Mouse (Mus musculus) myocyte (in vitro differentiated cells): ENCODE measurements at regions not wholly inside any gene's neighbourhood (a gene's known extent, or its start where the extent isn't known, plus 50 kb on each side); places are given as distances from the start of the nearest gene placed in this dataset.

Source experiments
- H3K27me3 ChIP-seq: one replicate; pipeline ENCODE4 v1.6.1; 2011; ENCODE audit not compliant: control insufficient read depth, insufficient read depth, insufficient read length
- H3K36me3 ChIP-seq: one replicate; pipeline ENCODE4 v1.6.1; 2011; ENCODE audit not compliant: control insufficient read depth, insufficient read depth
- H3K4me2 ChIP-seq: one replicate; pipeline ENCODE4 v1.6.1; 2011; ENCODE audit warnings: low read depth, control low read depth
- H3K4me3 ChIP-seq: one replicate; pipeline ENCODE4 v1.5.1; 2011; ENCODE audit warnings: mild to moderate bottlenecking, control low read depth, moderate library complexity
- H3K79me2 ChIP-seq: one replicate; pipeline ENCODE4 v1.6.1; 2011; ENCODE audit not compliant: control insufficient read depth, insufficient read depth
- H3ac ChIP-seq: one replicate; pipeline ENCODE4 v1.6.1; 2011; ENCODE audit not compliant: control insufficient read depth, insufficient read length
- CEBPB ChIP-seq: IDR thresholded peaks from 2 replicates; pipeline ENCODE4 v1.6.1; 2011; ENCODE audit warnings: mild to moderate bottlenecking, moderate library complexity; ENCODE audit not compliant: poor library complexity, insufficient read depth, severe bottlenecking
- E2F4 ChIP-seq: IDR thresholded peaks from one replicate; pipeline ENCODE4 v1.6.1; 2011; ENCODE audit warnings: mild to moderate bottlenecking, control low read depth, moderate library complexity; ENCODE audit not compliant: insufficient read depth
- MAX ChIP-seq: IDR thresholded peaks from one replicate; pipeline ENCODE4 v1.6.1; 2011; ENCODE audit warnings: low read depth, mild to moderate bottlenecking, control low read depth
- MYOD1 ChIP-seq, 3 experiments: IDR thresholded peaks; one replicate each; pipeline ENCODE4 v1.6.1; 2011; ENCODE audit warnings: control low read depth in 2 of 3, low read depth in 2 of 3, mild to moderate bottlenecking in 2 of 3, moderate library complexity in 1 of 3; ENCODE audit not compliant: insufficient read length in 2 of 3, control insufficient read depth in 1 of 3
- MYOG ChIP-seq, 3 experiments: IDR thresholded peaks; one replicate each; pipeline ENCODE4 v1.6.1; 2011; ENCODE audit warnings: control low read depth in 2 of 3, low read depth in 2 of 3, mild to moderate bottlenecking in 2 of 3; ENCODE audit not compliant: insufficient read length in 2 of 3, control insufficient read depth in 1 of 3, insufficient read depth in 1 of 3
- POLR2A ChIP-seq: IDR thresholded peaks from one replicate; pipeline ENCODE4 v1.6.1; 2011; ENCODE audit warnings: low read depth, mild to moderate bottlenecking, control low read depth, moderate library complexity; ENCODE audit not compliant: insufficient read length
- POLR2AphosphoS2 ChIP-seq: IDR thresholded peaks from one replicate; pipeline ENCODE4 v1.6.1; 2011; ENCODE audit warnings: low read depth, control low read depth; ENCODE audit not compliant: insufficient read length
- REST ChIP-seq: IDR thresholded peaks from one replicate; pipeline ENCODE4 v1.6.1; 2011; ENCODE audit warnings: mild to moderate bottlenecking, control low read depth, moderate library complexity; ENCODE audit not compliant: insufficient read depth, insufficient read length
- SRF ChIP-seq: IDR thresholded peaks from one replicate; pipeline ENCODE4 v1.6.1; 2011; ENCODE audit warnings: low read depth; ENCODE audit not compliant: control insufficient read depth, insufficient read length
- TCF12 ChIP-seq: IDR thresholded peaks from one replicate; pipeline ENCODE4 v1.6.1; 2011; ENCODE audit warnings: mild to moderate bottlenecking, control low read depth; ENCODE audit not compliant: poor library complexity, insufficient read depth, severe bottlenecking
- TCF3 ChIP-seq: IDR thresholded peaks from one replicate; pipeline ENCODE4 v1.6.1; 2011; ENCODE audit warnings: low read depth, control low read depth; ENCODE audit not compliant: insufficient read length
- USF1 ChIP-seq: IDR thresholded peaks from one replicate; pipeline ENCODE4 v1.6.1; 2011; ENCODE audit warnings: low read depth, mild to moderate bottlenecking, control low read depth, moderate library complexity

- TF ChIP-seq TCF12 (no peak), POLR2AphosphoS2 (no peak), USF1 (no peak), E2F4 (no peak), CEBPB (no peak), POLR2A (no peak), MYOD1 (IDR thresholded peaks at IDR 0.05; ENCODE audit: control insufficient read depth in 1 of 3, insufficient read length in 2 of 3, low read depth in 2 of 3) (no peak), SRF (no peak), MYOG (IDR thresholded peaks at IDR 0.05; ENCODE audit: control insufficient read depth in 1 of 3, insufficient read depth in 1 of 3, insufficient read length in 2 of 3, low read depth in 2 of 3) (no peak), REST (no peak), TCF3 (no peak), MAX (no peak)
- H3ac ChIP-seq = no peak overlapping the region
- H3K36me3 ChIP-seq = no peaks in the 10 kb centered on the region
- H3K27me3 ChIP-seq = no peaks in the 10 kb centered on the region
- H3K79me2 ChIP-seq = no peaks in the 10 kb centered on the region
- no peak overlapping the region for H3K4me3 ChIP-seq
- no peak overlapping the region for H3K4me2 ChIP-seq
Measured at GRCm38 (mm10) chr3:128347782-128348574, 451.9 kb upstream of the Fam241a start.

- Histone ChIP-seq H3K79me2 (no peaks in the 10 kb centered on the region), H3K4me2 (no peak overlapping the region), H3K27me3 (no peaks in the 10 kb centered on the region), H3ac (no peak overlapping the region), H3K4me3 (no peak overlapping the region), H3K36me3 (no peaks in the 10 kb centered on the region)
- TF ChIP-seq POLR2AphosphoS2 = no peak
- TF ChIP-seq USF1 = no peak
- no peak for TF ChIP-seq MAX
- TF ChIP-seq POLR2A = no peak
- TF ChIP-seq TCF3 = no peak
- no peak for TF ChIP-seq E2F4
- TF ChIP-seq MYOD1 (IDR thresholded peaks at IDR 0.05; ENCODE audit: control insufficient read depth in 1 of 3, insufficient read length in 2 of 3, low read depth in 2 of 3) = no peak
- TF ChIP-seq REST = no peak
- no peak for TF ChIP-seq SRF
- no peak for TF ChIP-seq MYOG (IDR thresholded peaks at IDR 0.05; ENCODE audit: control insufficient read depth in 1 of 3, insufficient read depth in 1 of 3, insufficient read length in 2 of 3, low read depth in 2 of 3)
- TF ChIP-seq CEBPB = no peak
- no peak for TF ChIP-seq TCF12
Measured at GRCm38 (mm10) chr3:128337508-128337907, 441.4 kb upstream of the Fam241a start.

GRCm38 (mm10) chr3:128337031-128337430 is 440.9 kb upstream of the Fam241a start:
- H3K79me2 ChIP-seq = no peaks in the 10 kb centered on the region
- TF ChIP-seq USF1 = no peak
- no peak for TF ChIP-seq POLR2A
- no peak overlapping the region for H3ac ChIP-seq
- no peaks in the 10 kb centered on the region for H3K36me3 ChIP-seq
- H3K4me3 ChIP-seq = no peak overlapping the region
- peak overlapping the region; percentile 52 for H3K4me2 ChIP-seq
- H3K27me3 ChIP-seq = no peaks in the 10 kb centered on the region

- no peaks in the 10 kb centered on the region for H3K27me3 ChIP-seq
- TF ChIP-seq MYOG (IDR thresholded peaks at IDR 0.05; ENCODE audit: control insufficient read depth in 1 of 3, insufficient read depth in 1 of 3, insufficient read length in 2 of 3, low read depth in 2 of 3) = no peak
- no peak overlapping the region for H3K4me2 ChIP-seq
- no peaks in the 10 kb centered on the region for H3K79me2 ChIP-seq
- no peak overlapping the region for H3K4me3 ChIP-seq
- H3K36me3 ChIP-seq = no peaks in the 10 kb centered on the region
- no peak overlapping the region for H3ac ChIP-seq
Measured at GRCm38 (mm10) chr3:128327677-128328076, 431.6 kb upstream of the Fam241a start.

- H3K27me3 ChIP-seq = no peaks in the 10 kb centered on the region
- H3K36me3 ChIP-seq = no peaks in the 10 kb centered on the region
- H3ac ChIP-seq = no peak overlapping the region
- no peaks in the 10 kb centered on the region for H3K79me2 ChIP-seq
- H3K4me3 ChIP-seq = no peak overlapping the region
- no peak overlapping the region for H3K4me2 ChIP-seq
- TF ChIP-seq USF1 = no peak
- TF ChIP-seq POLR2AphosphoS2 = no peak
- TF ChIP-seq POLR2A = no peak
- TF ChIP-seq TCF3 = no peak
- no peak for TF ChIP-seq E2F4
- no peak for TF ChIP-seq CEBPB
- no peak for TF ChIP-seq SRF
- no peak for TF ChIP-seq MYOD1 (IDR thresholded peaks at IDR 0.05; ENCODE audit: control insufficient read depth in 1 of 3, insufficient read length in 2 of 3, low read depth in 2 of 3)
- no peak for TF ChIP-seq TCF12
- no peak for TF ChIP-seq REST
- no peak for TF ChIP-seq MYOG (IDR thresholded peaks at IDR 0.05; ENCODE audit: control insufficient read depth in 1 of 3, insufficient read depth in 1 of 3, insufficient read length in 2 of 3, low read depth in 2 of 3)
- no peak for TF ChIP-seq MAX
Measured at GRCm38 (mm10) chr3:128301312-128301711, 405.2 kb upstream of the Fam241a start.
